In genomic region chr2:166215610-166216511, GRCm38 (mm10) we compare ENCODE assay signal across 8 mouse cellular contexts.
DNase-seq lines count a peak whose midpoint lies in the region; ATAC-seq lines count a peak whose summit lies in the region.

No protein-coding gene starts in this region.

- peak; percentile 10 for DNase-seq in right cerebral cortex, postnatal 25 days
- no peak for DNase-seq in right cerebral cortex, postnatal 36 days (ENCODE audit: low spot score in 2 of 2)
- DNase-seq in hindbrain, embryonic 10.5 days (ENCODE audit: low spot score) = peak; percentile 78
- DNase-seq in kidney, postnatal 4 days = peak; percentile 59 to 80
- no peak for DNase-seq in lung, adult 18-20 months
- no peak for DNase-seq in adrenal gland, postnatal 4 days (ENCODE audit: low spot score in 2 of 2)
- DNase-seq in adrenal gland, adult 8-10 months = no peak

- H3K4me1 ChIP-seq in hindbrain, embryonic 10.5 days (replicated peaks) = peaks cover 73% of the 10 kb centered on the region
- H3K4me1 ChIP-seq in neural tube, embryonic 14.5 days (ENCODE audit: control insufficient read depth, insufficient read depth, low read length) = peaks cover 13% of the 10 kb centered on the region; the same call in 1 of the 2 replicates

- ATAC-seq in neural tube, embryonic 14.5 days (ENCODE audit: low read depth) = peak; percentile 84

- 41% methylated on average over 18 of the region's 18 CpGs for WGBS in hindbrain, embryonic 10.5 days
- WGBS in neural tube, embryonic 14.5 days = 25% methylated on average over 18 of the region's 18 CpGs

- peak overlapping the region; percentile 74 for H3K27ac ChIP-seq in hindbrain, embryonic 10.5 days
- H3K27ac ChIP-seq in neural tube, embryonic 14.5 days (ENCODE audit: low read depth, low read length) = peak overlapping the region; percentile 29

- H3K36me3 ChIP-seq in hindbrain, embryonic 10.5 days = no peaks in the 10 kb centered on the region
- H3K36me3 ChIP-seq in neural tube, embryonic 14.5 days (ENCODE audit: control insufficient read depth, insufficient read depth, low read length) = no peaks in the 10 kb centered on the region

- no peak overlapping the region for H3K9ac ChIP-seq in neural tube, embryonic 14.5 days (replicated peaks; ENCODE audit: low read depth, low read length)

- peaks cover 82% of the 10 kb centered on the region for H3K27me3 ChIP-seq in hindbrain, embryonic 10.5 days (ENCODE audit: insufficient read depth, poor library complexity, severe bottlenecking)
- H3K27me3 ChIP-seq in neural tube, embryonic 14.5 days (ENCODE audit: control insufficient read depth, insufficient read depth, low read length) = no peaks in the 10 kb centered on the region

- 0 out of 2 replicates have a peak overlapping the region, but pooled peaks have one; percentile 4 for H3K4me3 ChIP-seq in hindbrain, embryonic 10.5 days
- no peak overlapping the region for H3K4me3 ChIP-seq in neural tube, embryonic 14.5 days (ENCODE audit: low read depth, low read length)

- H3K9me3 ChIP-seq in hindbrain, embryonic 10.5 days = no peaks in the 10 kb centered on the region
- H3K9me3 ChIP-seq in neural tube, embryonic 14.5 days (ENCODE audit: control insufficient read depth, low read length) = no peaks in the 10 kb centered on the region

- H3K4me2 ChIP-seq in neural tube, embryonic 14.5 days (ENCODE audit: low read depth, low read length) = no peak overlapping the region

Comparison
In these comparisons a context has a peak if more than half of its experiments do, and no peak if none do; other contexts are left out.
1. DNase-seq: peak in right cerebral cortex, postnatal 25 days (single experiment), hindbrain, embryonic 10.5 days (single experiment) and kidney, postnatal 4 days (2 of 2); none in right cerebral cortex, postnatal 36 days (0 of 2), lung, adult 18-20 months (0 of 2), adrenal gland, postnatal 4 days (0 of 2) and adrenal gland, adult 8-10 months (single experiment).